In the genomic region with DNA sequence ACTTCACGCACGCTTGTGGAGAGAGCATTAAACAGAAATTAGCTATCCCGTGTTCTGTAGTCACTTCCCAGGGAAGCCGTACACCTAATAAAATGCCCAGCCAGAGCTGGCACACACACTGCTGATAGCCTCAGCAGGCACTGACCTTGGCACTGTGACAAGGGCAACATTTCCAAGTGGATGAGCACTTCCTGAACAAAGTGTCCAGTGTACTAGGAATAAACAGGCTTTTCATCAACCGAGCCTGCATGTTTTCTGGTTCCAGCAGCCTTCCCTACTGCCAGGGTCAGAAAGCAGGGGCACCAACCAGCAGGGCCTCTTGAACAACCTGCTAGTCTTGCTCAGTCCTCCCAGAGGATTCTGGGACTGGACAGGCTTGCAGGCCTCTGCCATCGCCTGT, we compare ENCODE assay signal across 10 mouse cellular contexts.
DNase-seq lines count a peak whose midpoint lies in the region; ATAC-seq and TF ChIP-seq lines count a peak whose summit lies in the region.
"Had no signal": no experiment of that assay in that cellular context is flagged by ENCODE, and none has a peak within 500 bp of the region (broad histone marks: within the 10 kb centered on the region; RNA-seq: fewer than 3 reads in every experiment).

No protein-coding gene starts in this region.

- H3K27ac ChIP-seq in liver, postnatal 0 days (ENCODE audit: low read depth): no peak overlapping the region
- H3K27ac ChIP-seq in liver, embryonic 11.5 days (ENCODE audit: low read depth, low read length): no peak overlapping the region
- H3K27ac ChIP-seq in heart, adult 2 months: peak overlapping the region; percentile 61
- 0 out of 2 replicates have a peak overlapping the region, but pooled peaks have one; percentile 5 for H3K27ac ChIP-seq in macrophage

- TF ChIP-seq EP300 in liver, postnatal 0 days (IDR thresholded peaks at IDR 0.05; ENCODE audit: low read depth): 0 out of 2 replicates have a peak, but pooled peaks have one; percentile 22
- peak; percentile 85 for TF ChIP-seq EP300 in heart, adult 2 months (IDR thresholded peaks at IDR 0.05; ENCODE audit: insufficient read depth, low read depth, low read length)

- 83% methylated on average over 6 of the region's 6 CpGs for WGBS in liver, postnatal 0 days (ENCODE audit: insufficient replicate concordance)
- WGBS in liver, embryonic 11.5 days: 82% methylated on average over 6 of the region's 6 CpGs
- 34% methylated on average over 6 of the region's 6 CpGs for WGBS in heart, adult 2 months
- 91% methylated on average over 6 of the region's 6 CpGs for WGBS in macrophage (ENCODE audit: missing documents)

- DNase-seq in liver, postnatal 0 days: no peak
- DNase-seq in liver, embryonic 11.5 days (ENCODE audit: low spot score): no peak
- peak; percentile 44 to 69 for DNase-seq in heart, adult 2 months
- DNase-seq in kidney, postnatal 4 days: peak; percentile 47 to 61
- DNase-seq in thymus, postnatal 25 days: no peak

- H3K36me3 ChIP-seq in liver, postnatal 0 days (replicated peaks; ENCODE audit: insufficient read depth, low read length): no peaks in the 10 kb centered on the region
- no peaks in the 10 kb centered on the region for H3K36me3 ChIP-seq in liver, embryonic 11.5 days (ENCODE audit: control insufficient read depth, insufficient read depth, low read length)
- no peaks in the 10 kb centered on the region for H3K36me3 ChIP-seq in heart, adult 2 months (ENCODE audit: control insufficient read depth, insufficient read depth, low read length)
- no peaks in the 10 kb centered on the region for H3K36me3 ChIP-seq in macrophage (ENCODE audit: inconsistent target)

- H3K79me2 ChIP-seq in heart, adult 2 months (replicated peaks; ENCODE audit: control insufficient read depth, insufficient read depth, low read length): no peaks in the 10 kb centered on the region
- H3K79me2 ChIP-seq in macrophage (ENCODE audit: inconsistent target): no peaks in the 10 kb centered on the region

- TF ChIP-seq CTCF in liver, postnatal 0 days (IDR thresholded peaks at IDR 0.05; ENCODE audit: low read depth): no peak
- TF ChIP-seq CTCF in heart, adult 2 months (IDR thresholded peaks at IDR 0.05): no peak

- H3K4me3 ChIP-seq in liver, postnatal 0 days (ENCODE audit: low read depth, low read length): no peak overlapping the region
- H3K4me3 ChIP-seq in liver, embryonic 11.5 days (ENCODE audit: low read depth, low read length): no peak overlapping the region
- H3K4me3 ChIP-seq in heart, adult 2 months: no peak overlapping the region
- H3K4me3 ChIP-seq in macrophage (ENCODE audit: inconsistent target): no peak overlapping the region
- H3K4me3 ChIP-seq: erythroblast, embryonic 14.5 days; myocyte had no signal

- peak; percentile 44 for ATAC-seq in liver, postnatal 0 days
- ATAC-seq in liver, embryonic 11.5 days (replicated peaks; ENCODE audit: low FRiP score): no peak
- peak; percentile 84 for ATAC-seq in cerebellum, adult (ENCODE audit: insufficient number of reproducible peaks, low FRiP score, low TSS enrichment)
- no peak for ATAC-seq in erythroid progenitor cell, adult 5-6 weeks (replicated peaks; ENCODE audit: low FRiP score, poor library complexity, severe bottlenecking)

- no peaks in the 10 kb centered on the region for H3K27me3 ChIP-seq in liver, postnatal 0 days (ENCODE audit: insufficient read depth, low read length)
- no peaks in the 10 kb centered on the region for H3K27me3 ChIP-seq in liver, embryonic 11.5 days (replicated peaks; ENCODE audit: control insufficient read depth, insufficient read depth, low read length)
- H3K27me3 ChIP-seq in heart, adult 2 months (ENCODE audit: control insufficient read depth, insufficient read depth, low read length): no peaks in the 10 kb centered on the region

- H3K9ac ChIP-seq in liver, postnatal 0 days (replicated peaks): no peak overlapping the region
- H3K9ac ChIP-seq in liver, embryonic 11.5 days (ENCODE audit: low read depth, low read length): no peak overlapping the region
- no peak overlapping the region for H3K9ac ChIP-seq in heart, adult 2 months (ENCODE audit: low read depth, low read length)

- H3K4me2 ChIP-seq in liver, postnatal 0 days (ENCODE audit: low read depth, low read length): no peak overlapping the region
- no peak overlapping the region for H3K4me2 ChIP-seq in liver, embryonic 11.5 days

- TF ChIP-seq POLR2A in heart, adult 2 months (IDR thresholded peaks at IDR 0.05; ENCODE audit: insufficient read depth, low read depth, low read length): no peak

- no peaks in the 10 kb centered on the region for H3K9me3 ChIP-seq in liver, postnatal 0 days (ENCODE audit: low read length)
- H3K9me3 ChIP-seq in liver, embryonic 11.5 days (ENCODE audit: control insufficient read depth, low read length): no peaks in the 10 kb centered on the region

- intact Hi-C loops in heart, adult 2 months (cut with DNase I): loop anchor here (2.0 to 5.0 kb wide), 3 partner anchors 100 to 182 kb away; no protein-coding TSS in a partner anchor

- peaks cover 11% of the 10 kb centered on the region for H3K4me1 ChIP-seq in liver, postnatal 0 days (ENCODE audit: insufficient read depth)
- peaks cover 17% of the 10 kb centered on the region for H3K4me1 ChIP-seq in liver, embryonic 11.5 days (replicated peaks; ENCODE audit: control insufficient read depth, insufficient read depth, low read length)
- H3K4me1 ChIP-seq in heart, adult 2 months (ENCODE audit: control insufficient read depth, insufficient read depth, low read length): peaks cover 17% of the 10 kb centered on the region

Comparison
In these comparisons a context has a peak if more than half of its experiments do, and no peak if none do; other contexts are left out.
1. ATAC-seq: peak in liver, postnatal 0 days (single experiment) and cerebellum, adult (single experiment); none in liver, embryonic 11.5 days (single experiment) and erythroid progenitor cell, adult 5-6 weeks (single experiment).
2. DNase-seq: peak in heart, adult 2 months (2 of 2) and kidney, postnatal 4 days (2 of 2); none in liver, postnatal 0 days (single experiment), liver, embryonic 11.5 days (single experiment) and thymus, postnatal 25 days (single experiment).
3. H3K27ac ChIP-seq: peak in heart, adult 2 months (single experiment) and macrophage (single experiment); none in liver, postnatal 0 days (single experiment) and liver, embryonic 11.5 days (single experiment).